12 mouse cellular contexts compared by ENCODE assay signal in genomic region chr11:119939073-119939710, GRCm38 (mm10). TPM values are rescaled to one million over a fixed set of nuclear protein-coding genes. Genes with fewer than 3 reads are reported as not detected.
DNase-seq lines count a peak whose midpoint lies in the region; ATAC-seq lines count a peak whose summit lies in the region.
"Had no signal": no experiment of that assay in that cellular context is flagged by ENCODE, and none has a peak within 500 bp of the region (broad histone marks: within the 10 kb centered on the region; RNA-seq: fewer than 3 reads in every experiment).

No protein-coding gene starts in this region.

- no peak for DNase-seq in midbrain, embryonic 10.5 days (ENCODE audit: low spot score)
- no peak for DNase-seq in midbrain, embryonic 14.5 days
- no peak for DNase-seq in intestine, embryonic 14.5 days (ENCODE audit: low spot score)
- DNase-seq in kidney, postnatal 25 days, result peak; percentile 61 to 80
- DNase-seq in yolk sac, embryonic 10.5 days (ENCODE audit: low spot score), result peak; percentile 81
- no peak for DNase-seq in adrenal gland, adult 8-10 months
- DNase-seq in frontal cortex, postnatal 14 days (ENCODE audit: low spot score in 2 of 2), result no peak
- DNase-seq: heart, postnatal 14 days; thymus, postnatal 4 days had no signal

- ATAC-seq in midbrain, embryonic 14.5 days (ENCODE audit: low FRiP score, low TSS enrichment), result no peak
- ATAC-seq in intestine, embryonic 14.5 days (replicated peaks; ENCODE audit: low FRiP score, low TSS enrichment, low read depth), result no peak

- H3K36me3 ChIP-seq in midbrain, embryonic 10.5 days, result no peaks in the 10 kb centered on the region
- H3K36me3 ChIP-seq in midbrain, embryonic 14.5 days (ENCODE audit: control insufficient read depth, insufficient read depth, low read length), result no peaks in the 10 kb centered on the region
- no peaks in the 10 kb centered on the region for H3K36me3 ChIP-seq in intestine, embryonic 14.5 days (ENCODE audit: control insufficient read depth, insufficient read depth, low read length)
- H3K36me3 ChIP-seq: G1E; neural tube, embryonic 12.5 days had no signal

- 53% methylated on average over 8 of the region's 8 CpGs for WGBS in midbrain, embryonic 10.5 days
- WGBS in midbrain, embryonic 14.5 days, result 64% methylated on average over 8 of the region's 8 CpGs
- WGBS in intestine, embryonic 14.5 days, result 51% methylated on average over 8 of the region's 8 CpGs

- H3K4me2 ChIP-seq in midbrain, embryonic 14.5 days (ENCODE audit: low read length), result no peak overlapping the region
- peak overlapping the region; percentile 14; the same call in 1 of the 2 replicates for H3K4me2 ChIP-seq in intestine, embryonic 14.5 days (ENCODE audit: low read length)
- H3K4me2 ChIP-seq: neural tube, embryonic 12.5 days had no signal

- H3K27ac ChIP-seq in midbrain, embryonic 10.5 days (replicated peaks), result peak overlapping the region; percentile 17; the same call in 1 of the 2 replicates
- H3K27ac ChIP-seq in midbrain, embryonic 14.5 days (replicated peaks; ENCODE audit: low read depth, low read length), result no peak overlapping the region
- H3K27ac ChIP-seq in intestine, embryonic 14.5 days (ENCODE audit: low read depth), result peak overlapping the region; percentile 30; the same call in 1 of the 2 replicates
- H3K27ac ChIP-seq: macrophage; neural tube, embryonic 12.5 days had no signal

- no peak overlapping the region for H3K4me3 ChIP-seq in midbrain, embryonic 10.5 days
- H3K4me3 ChIP-seq in midbrain, embryonic 14.5 days (replicated peaks; ENCODE audit: low read depth, low read length), result no peak overlapping the region
- no peak overlapping the region for H3K4me3 ChIP-seq in intestine, embryonic 14.5 days (ENCODE audit: low read depth, low read length)
- H3K4me3 ChIP-seq: neural tube, embryonic 12.5 days had no signal

- H3K4me1 ChIP-seq in midbrain, embryonic 10.5 days, result peaks cover 81% of the 10 kb centered on the region
- peaks cover 14% of the 10 kb centered on the region for H3K4me1 ChIP-seq in midbrain, embryonic 14.5 days (ENCODE audit: control insufficient read depth, insufficient read depth, low read length)
- H3K4me1 ChIP-seq in intestine, embryonic 14.5 days (replicated peaks; ENCODE audit: control insufficient read depth, insufficient read depth, low read length), result peaks cover 65% of the 10 kb centered on the region

- no peaks in the 10 kb centered on the region for H3K9me3 ChIP-seq in midbrain, embryonic 10.5 days (replicated peaks)
- no peaks in the 10 kb centered on the region for H3K9me3 ChIP-seq in midbrain, embryonic 14.5 days (ENCODE audit: control insufficient read depth, low read length)
- H3K9me3 ChIP-seq in intestine, embryonic 14.5 days (ENCODE audit: control insufficient read depth, low read length), result no peaks in the 10 kb centered on the region
- H3K9me3 ChIP-seq: G1E; neural tube, embryonic 12.5 days had no signal

- H3K27me3 ChIP-seq in midbrain, embryonic 10.5 days (ENCODE audit: low read depth, poor library complexity, severe bottlenecking), result peaks cover 62% of the 10 kb centered on the region
- H3K27me3 ChIP-seq in midbrain, embryonic 14.5 days (ENCODE audit: control insufficient read depth, insufficient read depth, low read length), result peaks cover 13% of the 10 kb centered on the region; the same call in 1 of the 2 replicates
- H3K27me3 ChIP-seq in intestine, embryonic 14.5 days (replicated peaks; ENCODE audit: control insufficient read depth, insufficient read depth, low read length), result no peaks in the 10 kb centered on the region

- H3K9ac ChIP-seq in midbrain, embryonic 14.5 days (replicated peaks; ENCODE audit: low read length), result no peak overlapping the region
- H3K9ac ChIP-seq in intestine, embryonic 14.5 days (ENCODE audit: low read length), result no peak overlapping the region
- H3K9ac ChIP-seq: neural tube, embryonic 12.5 days had no signal

RNA-seq across cellular contexts. Expression of gene Baiap2, which starts 3.4 kb away (rescaled TPM):
- 9.4 and 11.3 TPM in 2 replicates for polyA plus RNA-seq in midbrain, embryonic 10.5 days (2016; fragmentation: Nextera tagmentation; extraction: Ambion mirVana)
- polyA plus RNA-seq in midbrain, embryonic 14.5 days (2014; fragmentation: Nextera tagmentation; extraction: Ambion mirVana), result 11.0 and 11.2 TPM in 2 replicates
- 15.2 and 17.5 TPM in 2 replicates for polyA plus RNA-seq in intestine, embryonic 14.5 days (2014; fragmentation: Nextera tagmentation; extraction: Ambion mirVana)
- total RNA-seq in adrenal gland, adult 8-10 months (2022), result 10 to 100 TPM in 3 of 4 experiments, 1 to 10 TPM in 1; 9.3 to 39.2 (median 25.4) TPM

RNA-seq across cellular contexts. Expression of gene Chmp6, which starts 26.0 kb away (rescaled TPM):
- 116 and 118 TPM in 2 replicates for polyA plus RNA-seq in midbrain, embryonic 10.5 days (2016; fragmentation: Nextera tagmentation; extraction: Ambion mirVana)
- 100 and 104 TPM in 2 replicates for polyA plus RNA-seq in midbrain, embryonic 14.5 days (2014; fragmentation: Nextera tagmentation; extraction: Ambion mirVana)
- polyA plus RNA-seq in intestine, embryonic 14.5 days (2014; fragmentation: Nextera tagmentation; extraction: Ambion mirVana), result 80.8 and 87.3 TPM in 2 replicates
- total RNA-seq in adrenal gland, adult 8-10 months (2022), result 10 to 100 TPM; 36.1 to 46.8 (median 45.7) TPM

Comparison
In these comparisons a context has a peak if more than half of its experiments do, and no peak if none do; other contexts are left out.
1. DNase-seq: peak in kidney, postnatal 25 days (2 of 2) and yolk sac, embryonic 10.5 days (single experiment); none in midbrain, embryonic 10.5 days (single experiment), midbrain, embryonic 14.5 days (single experiment), intestine, embryonic 14.5 days (single experiment), adrenal gland, adult 8-10 months (single experiment) and frontal cortex, postnatal 14 days (0 of 2).